Mouse (Mus musculus) liver, embryonic 12.5 days (tissue): ENCODE data around the gene Brd4. TPM values are rescaled to one million over a fixed set of nuclear protein-coding genes. Genes with fewer than 3 reads are reported as not detected.

Source experiments
- ATAC-seq: fragments of 200-750 bp; cut with Nextera tagmentation; 2 replicates; pipeline ENCODE4 v1.8.0; 2017; ENCODE audit warnings: moderate number of reproducible peaks, mild to moderate bottlenecking, moderate library complexity
- H3K27ac ChIP-seq: fragments of 300-500 bp; sonication (generic); 2 replicates; pipeline ENCODE4 v1.5.1; 2016; ENCODE audit warnings: mild to moderate bottlenecking
- H3K27me3 ChIP-seq: fragments of 300-500 bp; sonication (generic); replicated peaks from 2 replicates; pipeline ENCODE4 v1.6.1; 2016; ENCODE audit warnings: mild to moderate bottlenecking, moderate library complexity
- H3K36me3 ChIP-seq: fragments of 300-500 bp; sonication (generic); 2 replicates; pipeline ENCODE4 v1.6.1; 2016; ENCODE audit warnings: mild to moderate bottlenecking, moderate library complexity
- H3K4me1 ChIP-seq: fragments of 300-500 bp; sonication (generic); 2 replicates; pipeline ENCODE4 v1.6.1; 2016
- H3K4me2 ChIP-seq: fragments of 300-500 bp; sonication (generic); 2 replicates; pipeline ENCODE4 v1.6.1; 2016; ENCODE audit warnings: mild to moderate bottlenecking, moderate library complexity
- H3K4me3 ChIP-seq: fragments of 300-500 bp; sonication (generic); 2 replicates; pipeline ENCODE4 v1.5.1; 2016; ENCODE audit warnings: mild to moderate bottlenecking, moderate library complexity
- H3K9ac ChIP-seq: fragments of 300-500 bp; sonication (generic); 2 replicates; pipeline ENCODE4 v1.6.1; 2016; ENCODE audit warnings: mild to moderate bottlenecking, moderate library complexity
- H3K9me3 ChIP-seq: fragments of 300-500 bp; sonication (generic); replicated peaks from 2 replicates; pipeline ENCODE4 v1.6.1; 2016; ENCODE audit warnings: mild to moderate bottlenecking, moderate library complexity
- WGBS: fragments of 180-500 bp; shearing (Covaris S2); methylation state at CpG from one replicate; pipeline ENCODE4 v1.1.7; 2016; ENCODE audit not compliant: insufficient replicate concordance; 5-methylcytosine and 5-hydroxymethylcytosine counted together
- polyA plus RNA-seq: library from polyadenylated mRNA; unstranded; fragments of >200 nt; fragmentation: Nextera tagmentation; extraction: Ambion mirVana; gene quantifications from 2 replicates; pipeline ENCODE4 v1.2.1, GENCODE M21; 2016

Brd4 gene
- polyA plus RNA-seq, 1 experiment from 2014 or later = 55.1 TPM

GRCm38 (mm10) chr17:32188863-32189636 lies 95.5 kb downstream of the Brd4 start, which contains the start of gene Ephx3:
TSS of gene Ephx3 (minus strand) at chr17:32189549.
- Histone ChIP-seq H3K4me3 (peak within 1 kb of the TSS; percentile 34), H3K4me2 (peak within 1 kb of the TSS; percentile 64), H3K9me3 (no peaks in the 10 kb centered on the region), H3K36me3 (no peaks in the 10 kb centered on the region), H3K27me3 (peaks cover 58% of the 10 kb centered on the region), H3K27ac (no peak within 1 kb of the TSS), H3K4me1 (peaks cover 19% of the 10 kb centered on the region), H3K9ac (0 out of 2 replicates have a peak within 1 kb of the TSS, but pooled peaks have one; percentile 8)
- WGBS = 11% methylated on average over 42 of the region's 42 CpGs
- ATAC-seq = no peak

GRCm38 (mm10) chr17:32183017-32183416 lies 101.5 kb downstream of the Brd4 start:
- ATAC-seq = no peak
- Histone ChIP-seq H3K4me1 (no peaks in the 10 kb centered on the region), H3K9ac (no peak overlapping the region), H3K4me2 (no peak overlapping the region), H3K27me3 (peaks cover 34% of the 10 kb centered on the region), H3K4me3 (no peak overlapping the region), H3K27ac (no peak overlapping the region), H3K9me3 (no peaks in the 10 kb centered on the region), H3K36me3 (no peaks in the 10 kb centered on the region)
- 46% methylated on average over 8 of the region's 8 CpGs for WGBS

GRCm38 (mm10) chr17:32179621-32180491 lies 104.7 kb downstream of the Brd4 start:
- ATAC-seq = no peak
- Histone ChIP-seq H3K4me1 (no peaks in the 10 kb centered on the region), H3K4me3 (no peak overlapping the region), H3K27ac (no peak overlapping the region), H3K27me3 (peaks cover 11% of the 10 kb centered on the region), H3K36me3 (no peaks in the 10 kb centered on the region), H3K9ac (no peak overlapping the region), H3K9me3 (no peaks in the 10 kb centered on the region), H3K4me2 (no peak overlapping the region)
- 54% methylated on average over 11 of the region's 11 CpGs for WGBS

- Histone ChIP-seq H3K9me3 (no peaks in the 10 kb centered on the region), H3K27me3 (0 out of 2 replicates have a peak, but pooled peaks cover 3% of the 10 kb centered on the region), H3K4me1 (no peaks in the 10 kb centered on the region), H3K36me3 (no peaks in the 10 kb centered on the region), H3K27ac (no peak overlapping the region), H3K4me2 (no peak overlapping the region), H3K4me3 (no peak overlapping the region), H3K9ac (no peak overlapping the region)
- no peak for ATAC-seq
- WGBS = 68% methylated on average over 4 of the region's 4 CpGs
Measured at GRCm38 (mm10) chr17:32176919-32177318, 107.6 kb downstream of the Brd4 start.

GRCm38 (mm10) chr17:32173166-32173565 lies 111.4 kb downstream of the Brd4 start:
- Histone ChIP-seq H3K9ac (no peak overlapping the region), H3K9me3 (no peaks in the 10 kb centered on the region), H3K4me3 (no peak overlapping the region), H3K4me1 (peaks cover 18% of the 10 kb centered on the region), H3K36me3 (no peaks in the 10 kb centered on the region), H3K27ac (no peak overlapping the region), H3K27me3 (peaks cover under 1% of the 10 kb centered on the region; the same call in 1 of the 2 replicates), H3K4me2 (no peak overlapping the region)
- no peak for ATAC-seq
- 62% methylated on average over 7 of the region's 7 CpGs for WGBS

GRCm38 (mm10) chr17:32172485-32172884 lies 112.0 kb downstream of the Brd4 start:
- no peak for ATAC-seq
- no peak overlapping the region for H3K4me2 ChIP-seq
- WGBS = 39% methylated on average over 2 of the region's 2 CpGs

GRCm38 (mm10) chr17:32169518-32170225 lies 114.8 kb downstream of the Brd4 start:
- Histone ChIP-seq H3K9me3 (no peaks in the 10 kb centered on the region), H3K27ac (no peak overlapping the region), H3K4me3 (no peak overlapping the region), H3K27me3 (peaks cover 34% of the 10 kb centered on the region), H3K36me3 (no peaks in the 10 kb centered on the region), H3K4me2 (0 out of 2 replicates have a peak overlapping the region, but pooled peaks have one; percentile 6), H3K9ac (no peak overlapping the region), H3K4me1 (peaks cover 40% of the 10 kb centered on the region)
- WGBS = 38% methylated on average over 4 of the region's 4 CpGs
- peak; percentile 54; the same call in 1 of the 2 replicates for ATAC-seq

More at GRCm38 (mm10) chr17:32172485-32172884, 112.0 kb downstream of the Brd4 start:
- no peak overlapping the region for H3K4me3 ChIP-seq
- peaks cover 7% of the 10 kb centered on the region for H3K27me3 ChIP-seq
- no peak overlapping the region for H3K9ac ChIP-seq
- no peaks in the 10 kb centered on the region for H3K36me3 ChIP-seq
- H3K4me1 ChIP-seq = peaks cover 18% of the 10 kb centered on the region
- H3K27ac ChIP-seq = no peak overlapping the region
- no peaks in the 10 kb centered on the region for H3K9me3 ChIP-seq

GRCm38 (mm10) chr17:32166687-32167086 lies 117.8 kb downstream of the Brd4 start, which contains the start of gene Notch3:
TSS of gene Notch3 (minus strand) at chr17:32166852.
- peak within 1 kb of the TSS; percentile 57 for H3K4me3 ChIP-seq
- H3K9ac ChIP-seq = peak within 1 kb of the TSS; percentile 52
- H3K4me2 ChIP-seq = peak within 1 kb of the TSS; percentile 90
- peaks cover 64% of the 10 kb centered on the region for H3K27me3 ChIP-seq
- ATAC-seq = peak; percentile 46
- peaks cover 51% of the 10 kb centered on the region for H3K4me1 ChIP-seq
- 2% methylated on average over 39 of the region's 39 CpGs for WGBS
- no peaks in the 10 kb centered on the region for H3K36me3 ChIP-seq
- H3K9me3 ChIP-seq = no peaks in the 10 kb centered on the region
- 0 out of 2 replicates have a peak within 1 kb of the TSS, but pooled peaks have one; percentile 10 for H3K27ac ChIP-seq

GRCm38 (mm10) chr17:32165803-32166595 lies 118.5 kb downstream of the Brd4 start:
- 1% methylated on average over 41 of the region's 43 CpGs for WGBS
- Histone ChIP-seq H3K9me3 (no peaks in the 10 kb centered on the region), H3K36me3 (no peaks in the 10 kb centered on the region), H3K4me3 (peak overlapping the region; percentile 57), H3K27ac (0 out of 2 replicates have a peak overlapping the region, but pooled peaks have one; percentile 10), H3K4me1 (peaks cover 51% of the 10 kb centered on the region), H3K27me3 (peaks cover 71% of the 10 kb centered on the region), H3K9ac (peak overlapping the region; percentile 49), H3K4me2 (peak overlapping the region; percentile 90)
- no peak for ATAC-seq

GRCm38 (mm10) chr17:32165266-32165802 lies 119.2 kb downstream of the Brd4 start:
- peak overlapping the region; percentile 57 for H3K4me3 ChIP-seq
- H3K4me2 ChIP-seq = peak overlapping the region; percentile 90
- WGBS = 13% methylated on average over 9 of the region's 9 CpGs
- H3K36me3 ChIP-seq = no peaks in the 10 kb centered on the region
- peak overlapping the region; percentile 49; the same call in 1 of the 2 replicates for H3K9ac ChIP-seq
- H3K27me3 ChIP-seq = peaks cover 78% of the 10 kb centered on the region
- no peaks in the 10 kb centered on the region for H3K9me3 ChIP-seq
- H3K4me1 ChIP-seq = peaks cover 48% of the 10 kb centered on the region
- ATAC-seq = peak; percentile 48
- 0 out of 2 replicates have a peak overlapping the region, but pooled peaks have one; percentile 10 for H3K27ac ChIP-seq
